Mouse (Mus musculus) small intestine, adult 2 months (tissue): ENCODE measurements at regions not wholly inside any gene's neighbourhood (a gene's known extent, or its start where the extent isn't known, plus 50 kb on each side); places are given as distances from the start of the nearest gene placed in this dataset.

ENCODE experiments used
- H3K27ac ChIP-seq: fragments of 200-500 bp; 2 replicates; pipeline ENCODE4 v1.5.1; 2012; ENCODE audit warnings: low read depth, low read length, control low read depth, inconsistent platforms; ENCODE audit not compliant: insufficient read depth
- H3K27me3 ChIP-seq: fragments of 200-500 bp; 2 replicates; pipeline ENCODE4 v1.6.1; 2012; ENCODE audit warnings: mild to moderate bottlenecking, moderate library complexity, low read length, inconsistent platforms; ENCODE audit not compliant: control insufficient read depth, insufficient read depth
- H3K36me3 ChIP-seq: fragments of 200-500 bp; 2 replicates; pipeline ENCODE4 v1.6.1; 2012; ENCODE audit warnings: mild to moderate bottlenecking, low read length, control low read depth, inconsistent platforms; ENCODE audit not compliant: control insufficient read depth, insufficient read depth
- H3K4me1 ChIP-seq: fragments of 200-500 bp; 2 replicates; pipeline ENCODE4 v1.6.1; 2012; ENCODE audit warnings: low read length, inconsistent platforms, mixed read lengths; ENCODE audit not compliant: control insufficient read depth, insufficient read depth, insufficient read length
- H3K4me3 ChIP-seq: fragments of 200-500 bp; 2 replicates; pipeline ENCODE4 v1.5.1; 2012; ENCODE audit warnings: low read depth, mild to moderate bottlenecking, control low read depth, inconsistent platforms, low read length, moderate library complexity
- CTCF ChIP-seq: fragments of 200-500 bp; IDR thresholded peaks from 2 replicates; pipeline ENCODE4 v1.5.1; 2012; ENCODE audit warnings: low read depth, mild to moderate bottlenecking, control low read depth, inconsistent platforms, low read length, moderate library complexity, mixed read lengths; ENCODE audit not compliant: insufficient replicate concordance, insufficient read length; ENCODE audit errors: extremely low read depth
- POLR2A ChIP-seq: fragments of 200-500 bp; IDR thresholded peaks from 2 replicates; pipeline ENCODE4 v1.6.1; 2012; ENCODE audit warnings: low read depth, mild to moderate bottlenecking, control low read depth, inconsistent platforms, low read length, moderate library complexity
- WGBS: fragments of 180-500 bp; shearing (Covaris S2); methylation state at CpG from one replicate; pipeline ENCODE4 v1.1.7; 2018; 5-methylcytosine and 5-hydroxymethylcytosine counted together

GRCm38 (mm10) chr13:99071413-99071812, 87.0 kb upstream of the 1700024P04Rik start:
- Histone ChIP-seq H3K27me3 (no peaks in the 10 kb centered on the region), H3K4me1 (no peaks in the 10 kb centered on the region), H3K4me3 (no peak overlapping the region), H3K36me3 (no peaks in the 10 kb centered on the region), H3K27ac (no peak overlapping the region)
- 67% methylated on average over 6 of the region's 6 CpGs for WGBS
- TF ChIP-seq POLR2A: no peak
- TF ChIP-seq CTCF: no peak

- WGBS: 94% methylated on average over 10 of the region's 10 CpGs
- Histone ChIP-seq H3K4me1 (no peaks in the 10 kb centered on the region), H3K36me3 (no peaks in the 10 kb centered on the region), H3K27ac (no peak overlapping the region), H3K27me3 (no peaks in the 10 kb centered on the region), H3K4me3 (no peak overlapping the region)
- TF ChIP-seq POLR2A (no peak), CTCF (no peak)
Observed at GRCm38 (mm10) chr13:99069767-99070166, 85.4 kb upstream of the 1700024P04Rik start.

- H3K4me1 ChIP-seq: no peaks in the 10 kb centered on the region
- TF ChIP-seq POLR2A (no peak), CTCF (no peak)
- WGBS: 54% methylated on average over 1 of the region's 1 CpGs
- H3K4me3 ChIP-seq: no peak overlapping the region
- no peaks in the 10 kb centered on the region for H3K36me3 ChIP-seq
- H3K27me3 ChIP-seq: no peaks in the 10 kb centered on the region
- no peak overlapping the region for H3K27ac ChIP-seq
Observed at GRCm38 (mm10) chr13:99067504-99067903, 83.1 kb upstream of the 1700024P04Rik start.

DNA sequence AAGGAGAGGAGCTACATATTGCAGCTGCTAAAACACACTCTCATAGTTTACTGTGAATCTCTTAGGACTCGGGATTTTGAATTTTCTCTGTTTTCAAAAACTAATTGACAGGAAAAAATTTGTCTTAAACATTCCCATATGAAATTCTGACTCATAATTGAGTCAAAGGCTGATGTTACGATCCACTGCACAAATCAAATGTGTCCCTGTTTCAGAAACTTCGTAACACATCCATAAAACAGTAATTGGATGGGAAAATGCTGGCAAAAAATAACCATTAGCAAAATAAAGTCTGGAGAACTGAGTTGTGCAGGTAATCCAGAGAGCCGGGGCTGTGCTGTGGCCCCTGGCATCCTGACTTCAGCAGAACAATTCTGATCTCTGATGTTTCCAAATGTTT, 79.1 kb upstream of the 1700024P04Rik start:
- no peak overlapping the region for H3K4me3 ChIP-seq
- H3K4me1 ChIP-seq: no peaks in the 10 kb centered on the region
- no peaks in the 10 kb centered on the region for H3K27me3 ChIP-seq
- TF ChIP-seq POLR2A: no peak
- no peak for TF ChIP-seq CTCF
- H3K36me3 ChIP-seq: no peaks in the 10 kb centered on the region
- H3K27ac ChIP-seq: no peak overlapping the region
- 77% methylated on average over 4 of the region's 4 CpGs for WGBS

DNA sequence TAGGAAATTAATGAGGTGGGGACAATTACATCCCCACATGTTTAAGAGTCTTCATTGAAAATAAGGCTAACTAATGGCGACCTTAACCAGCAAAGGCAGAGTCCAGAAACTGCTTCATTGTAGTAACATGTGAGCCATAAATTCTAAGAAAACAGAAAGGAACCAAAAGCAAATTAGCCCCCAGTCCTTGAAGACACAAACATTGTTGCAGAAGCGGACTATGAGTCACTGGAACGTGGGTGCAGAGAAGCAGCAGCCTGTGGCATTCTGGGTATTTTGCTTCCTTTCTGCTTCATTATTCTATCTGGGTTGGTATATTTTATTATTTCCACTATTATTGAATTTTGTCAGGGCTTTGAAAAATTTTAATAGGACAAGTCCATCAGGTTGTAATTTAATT, 78.6 kb upstream of the 1700024P04Rik start:
- WGBS: 79% methylated on average over 3 of the region's 3 CpGs
- no peak for TF ChIP-seq POLR2A
- Histone ChIP-seq H3K27me3 (no peaks in the 10 kb centered on the region), H3K27ac (no peak overlapping the region), H3K4me3 (no peak overlapping the region), H3K4me1 (no peaks in the 10 kb centered on the region), H3K36me3 (no peaks in the 10 kb centered on the region)

- TF ChIP-seq POLR2A (no peak), CTCF (no peak)
- 72% methylated on average over 13 of the region's 13 CpGs for WGBS
Observed at GRCm38 (mm10) chr13:99058131-99058970, 74.0 kb upstream of the 1700024P04Rik start.

GRCm38 (mm10) chr13:99057696-99058095, 73.3 kb upstream of the 1700024P04Rik start:
- WGBS: 86% methylated on average over 6 of the region's 6 CpGs
- H3K36me3 ChIP-seq: no peaks in the 10 kb centered on the region
- H3K4me1 ChIP-seq: no peaks in the 10 kb centered on the region
- no peak for TF ChIP-seq POLR2A
- no peak for TF ChIP-seq CTCF
- no peak overlapping the region for H3K27ac ChIP-seq
- H3K27me3 ChIP-seq: no peaks in the 10 kb centered on the region
- no peak overlapping the region for H3K4me3 ChIP-seq

More at GRCm38 (mm10) chr13:99058131-99058970, 74.0 kb upstream of the 1700024P04Rik start:
- no peak overlapping the region for H3K27ac ChIP-seq
- H3K4me3 ChIP-seq: no peak overlapping the region
- H3K4me1 ChIP-seq: no peaks in the 10 kb centered on the region
- H3K27me3 ChIP-seq: no peaks in the 10 kb centered on the region
- H3K36me3 ChIP-seq: no peaks in the 10 kb centered on the region

- Histone ChIP-seq H3K4me1 (no peaks in the 10 kb centered on the region), H3K27me3 (no peaks in the 10 kb centered on the region), H3K36me3 (no peaks in the 10 kb centered on the region), H3K4me3 (no peak overlapping the region), H3K27ac (no peak overlapping the region)
- TF ChIP-seq POLR2A: no peak
- no peak for TF ChIP-seq CTCF
- WGBS: 76% methylated on average over 3 of the region's 3 CpGs
Observed at GRCm38 (mm10) chr13:99057293-99057588, 72.9 kb upstream of the 1700024P04Rik start.
